Mouse (Mus musculus) neural tube, embryonic 13.5 days (tissue): Measurements from ENCODE around the gene Themis. TPM values are rescaled to one million over a fixed set of nuclear protein-coding genes. Genes with fewer than 3 reads are reported as not detected.

Experiments
- ATAC-seq: fragments of 200-750 bp; cut with Nextera tagmentation; 2 replicates; pipeline ENCODE4 v1.8.0; 2017; ENCODE audit warnings: low read depth, mild to moderate bottlenecking, moderate TSS enrichment, moderate library complexity
- H3K27ac ChIP-seq: fragments of 300-500 bp; sonication (generic); replicated peaks from 2 replicates; pipeline ENCODE4 v1.5.1; 2015; ENCODE audit warnings: moderate library complexity, mild to moderate bottlenecking, inconsistent platforms
- H3K27me3 ChIP-seq: fragments of 300-500 bp; sonication (generic); 2 replicates; pipeline ENCODE4 v1.6.1; 2015; ENCODE audit warnings: mild to moderate bottlenecking, inconsistent platforms
- H3K36me3 ChIP-seq: fragments of 300-500 bp; sonication (generic); 2 replicates; pipeline ENCODE4 v1.6.1; 2015; ENCODE audit warnings: mild to moderate bottlenecking, inconsistent platforms
- H3K4me1 ChIP-seq: fragments of 300-500 bp; sonication (generic); replicated peaks from 2 replicates; pipeline ENCODE4 v1.6.1; 2015; ENCODE audit warnings: inconsistent platforms
- H3K4me2 ChIP-seq: fragments of 300-500 bp; sonication (generic); 2 replicates; pipeline ENCODE4 v1.6.1; 2015; ENCODE audit warnings: inconsistent platforms, mild to moderate bottlenecking, moderate library complexity
- H3K4me3 ChIP-seq: fragments of 300-500 bp; sonication (generic); 2 replicates; pipeline ENCODE4 v1.5.1; 2015; ENCODE audit warnings: mild to moderate bottlenecking, inconsistent platforms
- H3K9ac ChIP-seq: fragments of 300-500 bp; sonication (generic); 2 replicates; pipeline ENCODE4 v1.6.1; 2015; ENCODE audit warnings: moderate library complexity, mild to moderate bottlenecking, inconsistent platforms
- H3K9me3 ChIP-seq: fragments of 300-500 bp; sonication (generic); 2 replicates; pipeline ENCODE4 v1.6.1; 2016; ENCODE audit warnings: inconsistent platforms
- WGBS: fragments of 180-500 bp; shearing (Covaris S2); methylation state at CpG from one replicate; pipeline ENCODE4 v1.1.7; 2015; 5-methylcytosine and 5-hydroxymethylcytosine counted together
- polyA plus RNA-seq: library from polyadenylated mRNA; unstranded; fragments of >200 nt; fragmentation: Nextera tagmentation; extraction: Ambion mirVana; gene quantifications from 2 replicates; pipeline ENCODE4 v1.2.1, GENCODE M21; 2015

Themis gene
- polyA plus RNA-seq, 1 experiment from 2014 or later: not detected

DNA sequence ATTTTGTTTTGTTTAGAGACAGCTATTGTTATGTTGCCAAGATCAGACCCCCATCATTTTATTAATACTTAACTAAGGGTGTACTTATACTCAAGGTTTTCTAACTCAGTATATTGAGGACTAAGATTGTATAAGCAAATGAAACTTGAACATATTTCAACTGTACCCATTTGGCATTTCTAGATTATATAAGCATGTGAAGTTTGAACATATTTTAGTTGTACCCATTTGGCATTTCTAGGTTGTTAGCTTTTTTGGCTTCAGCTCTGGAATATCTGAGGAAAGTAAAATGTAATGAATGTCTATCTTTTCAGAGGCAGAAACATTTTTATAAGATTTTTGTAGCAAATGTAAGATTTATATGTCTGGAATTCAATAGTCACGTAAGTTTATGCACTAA is 27.9 kb downstream of the Themis start:
- 85% methylated on average over 1 of the region's 1 CpGs for WGBS
- ATAC-seq: no peak

DNA sequence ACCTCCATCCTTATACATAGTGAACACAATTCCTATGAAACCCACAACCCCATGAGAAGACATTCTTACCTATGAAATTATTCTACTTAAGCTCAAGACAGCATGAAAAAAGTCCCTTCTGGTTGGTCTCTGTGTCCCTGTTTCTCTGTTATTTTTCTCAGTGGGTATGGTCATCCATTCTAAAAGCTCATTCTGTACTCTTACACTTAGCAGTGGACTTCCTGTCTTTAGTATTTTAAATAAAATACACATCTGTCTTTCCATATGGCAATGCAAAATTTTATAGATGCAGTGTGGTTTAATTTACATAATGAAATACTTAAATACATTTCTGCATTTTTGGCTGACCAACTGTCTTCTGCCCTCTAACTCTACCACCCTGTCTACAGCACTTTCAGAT is 30.0 kb downstream of the Themis start:
- no peak overlapping the region for H3K9ac ChIP-seq
- no peaks in the 10 kb centered on the region for H3K4me1 ChIP-seq
- no peak overlapping the region for H3K4me2 ChIP-seq
- H3K27ac ChIP-seq: no peak overlapping the region
- no peak for ATAC-seq
- H3K27me3 ChIP-seq: no peaks in the 10 kb centered on the region
- H3K36me3 ChIP-seq: no peaks in the 10 kb centered on the region
- no peak overlapping the region for H3K4me3 ChIP-seq
- H3K9me3 ChIP-seq: 0 out of 2 replicates have a peak, but pooled peaks cover 2% of the 10 kb centered on the region

More for the DNA sequence above, 27.9 kb downstream of the Themis start:
- H3K4me2 ChIP-seq: no peak overlapping the region
- no peak overlapping the region for H3K27ac ChIP-seq
- no peaks in the 10 kb centered on the region for H3K9me3 ChIP-seq
- no peaks in the 10 kb centered on the region for H3K4me1 ChIP-seq
- H3K4me3 ChIP-seq: no peak overlapping the region
- H3K9ac ChIP-seq: no peak overlapping the region
- H3K27me3 ChIP-seq: no peaks in the 10 kb centered on the region
- no peaks in the 10 kb centered on the region for H3K36me3 ChIP-seq

DNA sequence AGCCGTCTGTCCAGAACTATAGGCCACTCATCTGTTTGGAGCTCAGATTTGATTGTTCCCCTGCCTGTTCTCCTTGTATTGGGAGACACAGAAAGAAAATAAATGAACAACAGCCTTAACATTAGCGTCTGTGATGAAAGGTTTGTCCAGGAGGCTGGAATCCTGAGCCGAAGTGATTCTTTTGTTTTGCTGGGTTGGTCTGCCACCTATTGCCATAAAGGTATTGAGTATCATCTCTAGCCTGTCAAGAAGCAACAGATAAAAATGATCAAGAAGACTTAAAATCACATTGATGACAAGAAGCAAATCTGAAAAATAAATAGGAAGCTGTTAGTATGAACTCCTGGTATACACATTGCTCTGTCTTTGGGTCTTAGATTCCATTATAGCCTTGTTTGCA is 53.7 kb downstream of the Themis start:
- H3K27ac ChIP-seq: no peak overlapping the region
- no peak overlapping the region for H3K9ac ChIP-seq
- WGBS: 74% methylated on average over 3 of the region's 3 CpGs
- no peaks in the 10 kb centered on the region for H3K9me3 ChIP-seq
- ATAC-seq: no peak
- no peak overlapping the region for H3K4me2 ChIP-seq
- H3K4me1 ChIP-seq: no peaks in the 10 kb centered on the region
- H3K27me3 ChIP-seq: no peaks in the 10 kb centered on the region
- no peaks in the 10 kb centered on the region for H3K36me3 ChIP-seq
- H3K4me3 ChIP-seq: no peak overlapping the region

DNA sequence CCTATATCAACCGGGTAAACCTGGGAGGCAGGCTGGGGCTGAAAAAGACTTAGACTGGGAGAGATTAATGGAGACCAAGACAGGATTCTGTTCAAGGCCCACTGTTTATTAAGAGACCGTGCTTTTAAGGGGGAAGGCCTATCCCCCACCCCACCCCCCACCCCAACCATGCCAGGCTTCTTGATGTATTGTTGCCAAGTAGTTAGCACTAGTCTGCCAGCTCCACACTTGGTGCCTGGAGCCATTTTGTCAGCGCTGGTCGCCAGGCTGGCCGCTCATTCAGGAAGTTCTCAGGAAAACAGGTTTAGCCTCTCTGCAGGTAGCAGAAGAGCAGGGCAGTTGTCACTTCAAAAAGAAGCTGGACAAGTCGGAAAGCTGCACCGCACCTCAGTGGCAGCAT is 55.1 kb downstream of the Themis start:
- no peak overlapping the region for H3K27ac ChIP-seq
- H3K9ac ChIP-seq: no peak overlapping the region
- H3K9me3 ChIP-seq: no peaks in the 10 kb centered on the region
- 89% methylated on average over 7 of the region's 7 CpGs for WGBS
- ATAC-seq: no peak
- no peak overlapping the region for H3K4me3 ChIP-seq
- H3K36me3 ChIP-seq: no peaks in the 10 kb centered on the region
- no peak overlapping the region for H3K4me2 ChIP-seq
- no peaks in the 10 kb centered on the region for H3K27me3 ChIP-seq
- H3K4me1 ChIP-seq: no peaks in the 10 kb centered on the region

DNA sequence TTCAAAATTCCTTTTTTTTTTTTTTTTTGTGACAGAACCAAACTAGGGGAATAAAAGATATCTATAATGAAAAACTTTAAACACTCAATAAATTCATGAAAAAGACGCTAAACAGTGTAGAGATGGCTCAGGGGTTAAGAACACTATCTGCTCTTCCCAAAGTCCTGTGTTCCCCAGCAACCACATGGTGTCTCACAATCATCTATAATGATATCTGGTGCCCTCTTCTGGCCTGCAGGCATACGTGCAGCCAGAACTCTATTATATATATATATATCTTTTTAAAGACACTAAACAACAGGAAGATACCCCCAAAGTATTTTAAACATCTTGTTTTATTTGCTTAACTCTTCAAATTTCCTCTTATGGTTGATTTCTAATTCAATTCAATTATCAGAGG is 62.0 kb downstream of the Themis start:
- H3K4me3 ChIP-seq: no peak overlapping the region
- no peak overlapping the region for H3K9ac ChIP-seq
- H3K9me3 ChIP-seq: no peaks in the 10 kb centered on the region
- no peaks in the 10 kb centered on the region for H3K27me3 ChIP-seq
- no peak overlapping the region for H3K27ac ChIP-seq
- H3K4me1 ChIP-seq: no peaks in the 10 kb centered on the region
- H3K36me3 ChIP-seq: no peaks in the 10 kb centered on the region
- no peak overlapping the region for H3K4me2 ChIP-seq
- 8% methylated on average over 2 of the region's 2 CpGs for WGBS
- ATAC-seq: no peak

DNA sequence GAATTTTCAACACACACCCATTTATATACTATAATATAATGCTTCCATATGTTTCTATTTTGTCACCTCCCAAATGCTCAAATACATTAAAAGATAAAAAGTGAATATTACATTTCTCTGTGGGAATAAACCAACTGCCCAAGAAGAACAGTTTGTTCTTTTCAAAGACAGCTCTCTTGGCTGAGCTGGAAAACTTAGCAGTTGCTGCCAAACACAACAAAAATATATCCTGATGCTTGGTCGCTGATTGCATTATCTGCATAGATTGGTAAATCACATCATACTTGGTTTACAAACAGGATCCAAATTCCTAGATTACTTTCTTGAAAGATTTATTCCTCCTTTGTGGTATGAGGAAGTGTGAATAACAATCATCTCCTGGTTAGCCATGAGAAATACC is 69.8 kb downstream of the Themis start:
- Histone ChIP-seq H3K4me3 (no peak overlapping the region), H3K9me3 (0 out of 2 replicates have a peak, but pooled peaks cover 4% of the 10 kb centered on the region), H3K9ac (no peak overlapping the region), H3K36me3 (no peaks in the 10 kb centered on the region), H3K27ac (no peak overlapping the region), H3K4me2 (no peak overlapping the region), H3K4me1 (no peaks in the 10 kb centered on the region), H3K27me3 (no peaks in the 10 kb centered on the region)
- no peak for ATAC-seq
- WGBS: 80% methylated on average over 1 of the region's 1 CpGs

DNA sequence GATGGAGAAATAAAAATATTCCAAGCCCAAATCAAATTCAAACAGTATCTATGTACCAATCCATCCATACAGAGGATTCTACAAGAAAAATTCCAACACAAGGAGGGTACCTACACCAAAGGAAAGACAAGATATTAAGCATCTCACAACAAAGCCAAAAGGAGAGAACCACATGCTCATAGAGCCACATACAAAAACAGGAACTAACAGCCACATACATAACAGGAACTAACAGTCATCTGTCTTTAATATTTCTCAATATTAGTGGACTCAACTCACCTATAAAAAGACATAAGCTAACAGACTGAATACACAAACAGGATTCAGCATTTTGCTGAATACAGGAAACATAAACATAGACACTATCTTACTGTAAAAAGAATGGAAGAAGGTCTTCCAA is 78.3 kb downstream of the Themis start:
- Histone ChIP-seq H3K4me2 (no peak overlapping the region), H3K4me1 (no peaks in the 10 kb centered on the region), H3K27me3 (no peaks in the 10 kb centered on the region), H3K9ac (no peak overlapping the region), H3K36me3 (no peaks in the 10 kb centered on the region), H3K9me3 (no peaks in the 10 kb centered on the region), H3K4me3 (no peak overlapping the region), H3K27ac (no peak overlapping the region)
- no peak for ATAC-seq

DNA sequence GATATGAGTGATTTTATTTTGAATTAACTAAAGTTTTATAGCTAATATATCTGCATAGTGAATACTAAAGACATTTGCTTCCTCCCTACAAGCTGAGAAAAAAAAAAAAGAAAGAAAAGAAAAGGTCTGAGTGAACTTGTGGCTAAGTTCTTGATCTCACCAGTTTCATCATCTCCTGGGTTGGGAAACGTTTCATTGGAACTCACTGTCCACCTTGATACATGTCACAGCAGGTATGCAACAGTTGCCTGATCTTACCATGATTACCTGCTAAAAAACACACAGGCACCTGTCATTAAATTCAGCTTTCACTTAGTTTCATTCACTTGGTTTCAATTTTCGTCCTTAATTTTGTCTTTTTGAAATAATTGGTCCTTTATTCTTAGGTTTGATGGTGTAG is 85.2 kb downstream of the Themis start:
- H3K4me1 ChIP-seq: no peaks in the 10 kb centered on the region
- WGBS: 78% methylated on average over 2 of the region's 2 CpGs
- H3K36me3 ChIP-seq: no peaks in the 10 kb centered on the region
- H3K27me3 ChIP-seq: no peaks in the 10 kb centered on the region
- H3K27ac ChIP-seq: no peak overlapping the region
- no peaks in the 10 kb centered on the region for H3K9me3 ChIP-seq
- no peak overlapping the region for H3K9ac ChIP-seq
- H3K4me2 ChIP-seq: no peak overlapping the region
- no peak overlapping the region for H3K4me3 ChIP-seq
- no peak for ATAC-seq

DNA sequence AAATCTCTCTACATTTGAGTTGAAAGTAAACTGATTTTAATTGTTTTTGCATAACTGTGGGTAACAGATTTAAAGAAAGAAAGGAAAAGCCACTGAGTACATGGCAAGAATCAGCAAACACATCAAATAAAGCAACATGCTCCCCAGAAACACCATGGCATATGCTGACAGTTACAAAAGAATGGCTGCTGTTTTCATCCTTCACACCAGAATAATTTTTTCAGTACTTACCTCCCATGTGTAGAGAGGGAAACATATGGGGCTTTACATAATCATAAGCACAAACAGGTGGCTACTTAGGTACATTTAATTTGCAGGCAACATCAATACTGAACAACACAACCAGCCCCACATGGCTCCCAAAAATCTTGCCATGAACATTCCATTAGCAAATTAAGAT is 86.8 kb downstream of the Themis start:
- Histone ChIP-seq H3K4me2 (no peak overlapping the region), H3K27me3 (no peaks in the 10 kb centered on the region), H3K4me3 (no peak overlapping the region), H3K9me3 (no peaks in the 10 kb centered on the region), H3K27ac (no peak overlapping the region), H3K9ac (no peak overlapping the region), H3K36me3 (no peaks in the 10 kb centered on the region), H3K4me1 (no peaks in the 10 kb centered on the region)
- ATAC-seq: no peak

DNA sequence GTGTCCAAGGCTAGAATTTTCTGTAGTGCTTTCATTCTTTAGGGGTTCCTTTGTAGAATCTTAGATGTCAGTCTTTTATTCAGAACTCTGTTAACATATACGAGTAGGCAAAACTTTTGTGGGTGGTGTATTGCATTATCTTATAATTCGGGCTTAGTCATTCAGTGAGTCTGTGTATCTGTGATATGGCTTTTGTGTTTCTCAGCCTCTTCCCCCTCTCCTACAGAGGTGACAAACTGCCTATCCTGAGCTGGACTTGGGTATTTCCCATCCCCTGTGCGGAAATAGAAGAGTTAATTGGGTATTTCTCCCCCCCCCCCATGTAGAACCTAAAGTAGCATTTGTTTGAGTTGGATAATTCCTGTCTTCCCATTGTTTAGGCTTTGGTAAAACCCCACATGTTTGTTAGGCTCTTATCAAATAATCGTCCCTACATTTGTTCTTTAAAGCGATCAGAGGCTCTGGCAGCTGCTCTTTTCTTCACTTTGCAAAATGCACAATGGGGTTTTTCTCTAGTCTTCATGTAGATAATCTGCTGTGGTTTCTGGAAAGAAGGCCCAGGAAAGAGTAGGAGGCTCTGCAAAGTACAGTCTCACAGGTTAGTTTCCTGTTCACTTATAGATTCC is 108.7 kb downstream of the Themis start:
- 85% methylated on average over 5 of the region's 5 CpGs for WGBS
- Histone ChIP-seq H3K4me3 (no peak overlapping the region), H3K36me3 (no peaks in the 10 kb centered on the region), H3K4me2 (no peak overlapping the region), H3K27ac (no peak overlapping the region), H3K27me3 (no peaks in the 10 kb centered on the region), H3K9me3 (no peaks in the 10 kb centered on the region), H3K4me1 (no peaks in the 10 kb centered on the region), H3K9ac (no peak overlapping the region)
- ATAC-seq: no peak

DNA sequence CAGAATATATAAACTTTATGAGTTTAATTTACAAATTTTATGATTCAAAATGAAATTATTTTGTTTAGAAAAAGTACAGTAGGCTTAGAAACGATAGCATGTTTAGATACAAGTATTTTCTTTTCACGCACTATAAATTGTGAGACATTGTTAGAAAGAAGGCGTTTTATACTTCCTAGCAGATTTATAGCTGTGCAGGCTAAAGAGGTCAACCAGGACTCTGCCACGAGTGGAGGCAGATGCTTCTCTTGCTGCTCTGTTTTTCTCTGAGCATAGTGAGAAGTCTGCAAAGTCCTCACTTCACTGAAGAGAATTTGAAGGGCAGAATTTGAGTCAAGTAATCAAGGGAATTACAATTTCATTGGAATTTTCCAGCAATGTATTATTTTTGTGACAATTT is 131.3 kb downstream of the Themis start:
- ATAC-seq: no peak
- no peaks in the 10 kb centered on the region for H3K9me3 ChIP-seq
- no peaks in the 10 kb centered on the region for H3K4me1 ChIP-seq
- no peaks in the 10 kb centered on the region for H3K36me3 ChIP-seq
- H3K27me3 ChIP-seq: no peaks in the 10 kb centered on the region
- 31% methylated on average over 4 of the region's 4 CpGs for WGBS
- H3K4me2 ChIP-seq: no peak overlapping the region
- H3K4me3 ChIP-seq: no peak overlapping the region
- H3K9ac ChIP-seq: no peak overlapping the region
- no peak overlapping the region for H3K27ac ChIP-seq

DNA sequence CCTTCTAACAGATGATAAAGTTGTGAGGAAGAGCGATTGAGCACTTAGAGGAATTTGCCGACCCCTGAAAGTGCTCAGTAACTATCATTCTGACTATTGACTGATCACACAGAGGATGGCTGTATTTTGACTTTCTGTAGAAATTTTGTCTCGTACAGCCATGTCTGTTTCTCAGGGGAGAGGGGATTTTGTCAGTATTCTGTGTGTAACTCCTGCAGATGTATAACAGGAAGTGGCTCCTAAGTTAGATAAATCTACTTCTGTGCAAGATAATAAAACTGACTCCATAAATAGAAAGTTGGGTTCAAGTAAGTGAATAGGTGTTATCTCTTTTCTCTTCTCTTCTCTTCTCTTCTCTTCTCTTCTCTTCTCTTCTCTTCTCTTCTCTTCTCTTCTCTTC is 137.0 kb downstream of the Themis start:
- H3K9ac ChIP-seq: no peak overlapping the region
- H3K9me3 ChIP-seq: no peaks in the 10 kb centered on the region
- no peaks in the 10 kb centered on the region for H3K36me3 ChIP-seq
- no peak overlapping the region for H3K27ac ChIP-seq
- WGBS: 73% methylated on average over 3 of the region's 3 CpGs
- no peak for ATAC-seq
- H3K4me2 ChIP-seq: no peak overlapping the region
- H3K27me3 ChIP-seq: no peaks in the 10 kb centered on the region
- H3K4me1 ChIP-seq: no peaks in the 10 kb centered on the region
- no peak overlapping the region for H3K4me3 ChIP-seq

DNA sequence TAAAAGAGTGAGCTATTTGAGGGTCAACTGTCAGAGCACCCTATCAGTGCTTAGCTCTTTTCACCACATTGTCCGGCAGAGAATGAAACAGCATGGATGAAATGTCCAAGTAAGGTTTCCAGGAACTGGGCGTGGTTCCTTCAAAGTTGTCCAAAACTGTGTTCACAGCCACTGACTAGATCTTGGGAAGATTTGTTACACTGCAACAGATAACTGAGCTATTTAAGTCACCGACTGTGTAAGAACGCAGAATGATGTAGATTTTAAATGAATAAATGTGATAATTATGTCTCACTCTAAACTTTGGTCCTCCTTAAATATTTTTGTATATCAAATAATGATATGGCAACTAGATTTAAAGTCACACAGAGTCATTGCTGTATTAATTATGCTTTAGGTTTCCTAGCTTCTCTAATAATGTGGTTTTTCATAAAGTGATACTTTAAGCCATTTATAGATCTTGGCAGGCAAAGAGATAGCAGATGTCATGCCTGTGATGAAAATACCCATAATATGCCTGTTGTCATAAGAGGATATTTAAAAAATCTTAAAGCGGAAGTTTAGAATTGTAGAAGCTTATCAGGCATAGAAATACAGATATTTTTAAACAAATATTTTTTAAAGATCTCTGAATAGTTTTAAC is 143.9 kb downstream of the Themis start:
- no peak overlapping the region for H3K4me3 ChIP-seq
- H3K9me3 ChIP-seq: no peaks in the 10 kb centered on the region
- no peaks in the 10 kb centered on the region for H3K27me3 ChIP-seq
- H3K4me1 ChIP-seq: no peaks in the 10 kb centered on the region
- H3K27ac ChIP-seq: no peak overlapping the region
- no peak overlapping the region for H3K4me2 ChIP-seq
- no peak overlapping the region for H3K9ac ChIP-seq
- 74% methylated on average over 5 of the region's 5 CpGs for WGBS
- no peaks in the 10 kb centered on the region for H3K36me3 ChIP-seq
- no peak for ATAC-seq
